Mouse (Mus musculus): ENCODE measurements at regions not wholly inside any gene's neighbourhood (a gene's known extent, or its start where the extent isn't known, plus 50 kb on each side); places are given as distances from the start of the nearest gene placed in this dataset.

GRCm38 (mm10) chr13:101935843-101936242 is 167.8 kb upstream of the Pik3r1 start:
- ATAC-seq (ENCODE audit: low FRiP score, low TSS enrichment), result no peak
- Histone ChIP-seq H3K27me3 (ENCODE audit: control insufficient read depth, insufficient read depth, low read length) (no peaks in the 10 kb centered on the region), H3K4me1 (ENCODE audit: control insufficient read depth, insufficient read depth, low read length) (0 out of 2 replicates have a peak, but pooled peaks cover 3% of the 10 kb centered on the region), H3K9ac (ENCODE audit: low read depth, low read length) (no peak overlapping the region), H3K36me3 (ENCODE audit: control insufficient read depth, insufficient read depth, low read length) (no peaks in the 10 kb centered on the region), H3K9me3 (ENCODE audit: control insufficient read depth, low read length) (peaks cover 3% of the 10 kb centered on the region; the same call in 1 of the 2 replicates), H3K4me3 (ENCODE audit: low read length) (no peak overlapping the region), H3K27ac (ENCODE audit: low read depth, low read length) (no peak overlapping the region), H3K4me2 (replicated peaks; ENCODE audit: low read depth, low read length) (no peak overlapping the region)
- 27% methylated on average over 4 of the region's 4 CpGs for WGBS

DNA sequence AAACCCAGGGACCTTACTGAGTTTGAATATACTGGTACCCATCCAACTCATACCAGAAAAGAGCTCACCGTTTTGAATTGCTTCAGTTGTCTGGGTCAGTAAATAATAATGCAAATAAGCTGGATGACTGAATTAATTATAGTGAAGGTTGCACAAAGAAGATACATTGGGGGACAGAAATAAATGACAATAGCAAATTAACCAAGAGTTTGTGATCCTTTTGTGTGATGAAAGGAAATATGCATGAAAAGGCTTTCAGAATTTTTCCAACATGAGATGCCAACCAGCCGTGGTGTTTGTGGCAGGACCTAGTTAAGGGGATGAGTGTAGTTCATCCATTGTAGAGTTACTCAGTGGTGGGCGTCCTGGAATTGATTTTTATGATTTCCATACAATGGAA is 186.5 kb upstream of the Pik3r1 start:
- H3K9me3 ChIP-seq (ENCODE audit: control insufficient read depth, low read length), result no peaks in the 10 kb centered on the region
- no peak overlapping the region for H3K27ac ChIP-seq (ENCODE audit: low read depth, low read length)
- H3K9ac ChIP-seq (ENCODE audit: low read depth, low read length), result no peak overlapping the region
- H3K4me2 ChIP-seq (replicated peaks; ENCODE audit: low read depth, low read length), result no peak overlapping the region
- no peak overlapping the region for H3K4me3 ChIP-seq (ENCODE audit: low read length)
- no peaks in the 10 kb centered on the region for H3K4me1 ChIP-seq (ENCODE audit: control insufficient read depth, insufficient read depth, low read length)
- WGBS, result 86% methylated on average over 3 of the region's 3 CpGs
- H3K36me3 ChIP-seq (ENCODE audit: control insufficient read depth, insufficient read depth, low read length), result no peaks in the 10 kb centered on the region
- H3K27me3 ChIP-seq (ENCODE audit: control insufficient read depth, insufficient read depth, low read length), result no peaks in the 10 kb centered on the region
- no peak for ATAC-seq (ENCODE audit: low FRiP score, low TSS enrichment)

- H3K4me3 ChIP-seq (ENCODE audit: low read length), result no peak overlapping the region
- H3K4me1 ChIP-seq (ENCODE audit: control insufficient read depth, insufficient read depth, low read length), result no peaks in the 10 kb centered on the region
- no peaks in the 10 kb centered on the region for H3K27me3 ChIP-seq (ENCODE audit: control insufficient read depth, insufficient read depth, low read length)
- WGBS, result 77% methylated on average over 7 of the region's 7 CpGs
- no peak overlapping the region for H3K9ac ChIP-seq (ENCODE audit: low read depth, low read length)
- H3K9me3 ChIP-seq (ENCODE audit: control insufficient read depth, low read length), result peaks cover 5% of the 10 kb centered on the region; the same call in 1 of the 2 replicates
- H3K4me2 ChIP-seq (replicated peaks; ENCODE audit: low read depth, low read length), result no peak overlapping the region
- no peak for ATAC-seq (ENCODE audit: low FRiP score, low TSS enrichment)
- no peaks in the 10 kb centered on the region for H3K36me3 ChIP-seq (ENCODE audit: control insufficient read depth, insufficient read depth, low read length)
- H3K27ac ChIP-seq (ENCODE audit: low read depth, low read length), result no peak overlapping the region
Observed at GRCm38 (mm10) chr13:101955806-101956418, 187.9 kb upstream of the Pik3r1 start.

- 80% methylated on average over 4 of the region's 4 CpGs for WGBS
Observed at GRCm38 (mm10) chr13:101957782-101958181, 189.8 kb upstream of the Pik3r1 start.

GRCm38 (mm10) chr13:101965537-101965936 is 197.5 kb upstream of the Pik3r1 start:
- Histone ChIP-seq H3K36me3 (ENCODE audit: control insufficient read depth, insufficient read depth, low read length) (no peaks in the 10 kb centered on the region), H3K9ac (ENCODE audit: low read depth, low read length) (no peak overlapping the region), H3K4me2 (replicated peaks; ENCODE audit: low read depth, low read length) (no peak overlapping the region), H3K4me1 (ENCODE audit: control insufficient read depth, insufficient read depth, low read length) (peaks cover 2% of the 10 kb centered on the region; the same call in 1 of the 2 replicates), H3K4me3 (ENCODE audit: low read length) (no peak overlapping the region), H3K27ac (ENCODE audit: low read depth, low read length) (no peak overlapping the region), H3K9me3 (ENCODE audit: control insufficient read depth, low read length) (peaks cover 2% of the 10 kb centered on the region; the same call in 1 of the 2 replicates), H3K27me3 (ENCODE audit: control insufficient read depth, insufficient read depth, low read length) (no peaks in the 10 kb centered on the region)
- 87% methylated on average over 7 of the region's 7 CpGs for WGBS
- no peak for ATAC-seq (ENCODE audit: low FRiP score, low TSS enrichment)

More at GRCm38 (mm10) chr13:101957782-101958181, 189.8 kb upstream of the Pik3r1 start:
- Histone ChIP-seq H3K4me3 (ENCODE audit: low read length) (no peak overlapping the region), H3K9me3 (ENCODE audit: control insufficient read depth, low read length) (peaks cover 5% of the 10 kb centered on the region; the same call in 1 of the 2 replicates), H3K4me2 (replicated peaks; ENCODE audit: low read depth, low read length) (no peak overlapping the region), H3K4me1 (ENCODE audit: control insufficient read depth, insufficient read depth, low read length) (no peaks in the 10 kb centered on the region), H3K27me3 (ENCODE audit: control insufficient read depth, insufficient read depth, low read length) (no peaks in the 10 kb centered on the region), H3K9ac (ENCODE audit: low read depth, low read length) (no peak overlapping the region), H3K36me3 (ENCODE audit: control insufficient read depth, insufficient read depth, low read length) (no peaks in the 10 kb centered on the region), H3K27ac (ENCODE audit: low read depth, low read length) (no peak overlapping the region)
- no peak for ATAC-seq (ENCODE audit: low FRiP score, low TSS enrichment)

- WGBS, result 59% methylated on average over 8 of the region's 8 CpGs
- no peaks in the 10 kb centered on the region for H3K9me3 ChIP-seq (ENCODE audit: control insufficient read depth, low read length)
- no peak overlapping the region for H3K27ac ChIP-seq (ENCODE audit: low read depth, low read length)
- no peak overlapping the region for H3K4me2 ChIP-seq (replicated peaks; ENCODE audit: low read depth, low read length)
- no peaks in the 10 kb centered on the region for H3K27me3 ChIP-seq (ENCODE audit: control insufficient read depth, insufficient read depth, low read length)
- peaks cover 2% of the 10 kb centered on the region; the same call in 1 of the 2 replicates for H3K4me1 ChIP-seq (ENCODE audit: control insufficient read depth, insufficient read depth, low read length)
- H3K4me3 ChIP-seq (ENCODE audit: low read length), result no peak overlapping the region
- ATAC-seq (ENCODE audit: low FRiP score, low TSS enrichment), result no peak
- no peaks in the 10 kb centered on the region for H3K36me3 ChIP-seq (ENCODE audit: control insufficient read depth, insufficient read depth, low read length)
- H3K9ac ChIP-seq (ENCODE audit: low read depth, low read length), result no peak overlapping the region
Observed at GRCm38 (mm10) chr13:101966799-101967397, 198.9 kb upstream of the Pik3r1 start.

GRCm38 (mm10) chr13:101967466-101967865 is 199.4 kb upstream of the Pik3r1 start:
- Histone ChIP-seq H3K9ac (ENCODE audit: low read depth, low read length) (no peak overlapping the region), H3K27ac (ENCODE audit: low read depth, low read length) (no peak overlapping the region), H3K4me3 (ENCODE audit: low read length) (no peak overlapping the region), H3K36me3 (ENCODE audit: control insufficient read depth, insufficient read depth, low read length) (no peaks in the 10 kb centered on the region), H3K4me2 (replicated peaks; ENCODE audit: low read depth, low read length) (no peak overlapping the region), H3K9me3 (ENCODE audit: control insufficient read depth, low read length) (no peaks in the 10 kb centered on the region), H3K4me1 (ENCODE audit: control insufficient read depth, insufficient read depth, low read length) (peaks cover 2% of the 10 kb centered on the region; the same call in 1 of the 2 replicates), H3K27me3 (ENCODE audit: control insufficient read depth, insufficient read depth, low read length) (no peaks in the 10 kb centered on the region)
- no peak for ATAC-seq (ENCODE audit: low FRiP score, low TSS enrichment)
- 77% methylated on average over 4 of the region's 4 CpGs for WGBS

DNA sequence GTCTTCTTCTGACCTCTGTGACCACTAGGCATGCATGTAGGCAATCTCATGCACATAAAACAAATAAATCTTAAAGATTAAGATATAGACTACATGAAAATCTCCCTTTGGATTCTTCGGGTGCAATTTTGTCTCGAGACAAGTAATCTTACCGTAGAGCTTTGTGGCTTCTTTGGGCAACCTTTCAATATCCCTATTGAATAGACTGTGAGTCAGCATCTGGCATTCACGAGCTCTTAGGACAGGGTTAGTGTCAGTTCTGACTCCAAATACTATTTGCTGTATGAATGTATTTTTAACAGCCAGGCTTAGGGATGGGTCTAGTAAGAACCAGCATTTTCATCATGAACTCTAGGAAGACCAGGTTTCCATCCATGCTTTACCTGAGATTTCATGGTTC is 208.7 kb upstream of the Pik3r1 start:
- no peak for ATAC-seq (ENCODE audit: low FRiP score, low TSS enrichment)
- Histone ChIP-seq H3K4me2 (replicated peaks; ENCODE audit: low read depth, low read length) (no peak overlapping the region), H3K27ac (ENCODE audit: low read depth, low read length) (no peak overlapping the region), H3K9ac (ENCODE audit: low read depth, low read length) (no peak overlapping the region), H3K4me1 (ENCODE audit: control insufficient read depth, insufficient read depth, low read length) (no peaks in the 10 kb centered on the region), H3K27me3 (ENCODE audit: control insufficient read depth, insufficient read depth, low read length) (no peaks in the 10 kb centered on the region), H3K9me3 (ENCODE audit: control insufficient read depth, low read length) (no peaks in the 10 kb centered on the region), H3K36me3 (ENCODE audit: control insufficient read depth, insufficient read depth, low read length) (no peaks in the 10 kb centered on the region), H3K4me3 (ENCODE audit: low read length) (no peak overlapping the region)
- WGBS, result 92% methylated on average over 4 of the region's 4 CpGs

DNA sequence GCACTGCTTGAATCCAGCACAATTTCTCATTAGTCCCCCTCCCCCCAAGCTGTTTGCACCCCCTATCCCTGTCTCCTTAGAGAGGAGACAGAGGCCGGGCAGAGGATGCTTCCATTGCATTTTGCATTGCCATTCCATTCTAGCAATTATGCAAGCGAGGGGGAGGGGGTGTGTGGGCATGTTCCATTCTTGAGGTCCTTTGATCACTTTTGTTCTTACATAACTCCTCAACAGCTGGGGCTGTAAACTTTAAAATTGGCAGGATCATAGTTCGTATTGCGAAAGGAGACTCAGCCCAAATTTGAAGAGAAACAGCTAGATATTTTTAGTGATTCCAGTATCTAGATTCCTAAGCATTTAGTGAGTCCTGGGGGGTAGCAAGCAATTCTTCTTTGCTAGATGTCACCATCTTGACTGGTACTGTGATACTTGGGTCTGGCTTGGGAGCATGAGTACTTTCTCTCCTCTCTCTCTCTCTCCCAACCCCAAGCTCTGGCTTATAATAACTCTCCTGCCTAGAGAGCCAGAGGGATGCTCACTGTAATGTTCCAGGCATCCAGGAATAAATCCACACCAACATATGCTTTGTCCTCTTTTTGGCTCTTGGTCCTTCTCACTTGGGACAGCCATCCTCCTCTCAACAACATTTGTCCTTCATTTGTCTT is 212.3 kb upstream of the Pik3r1 start:
- Histone ChIP-seq H3K36me3 (ENCODE audit: control insufficient read depth, insufficient read depth, low read length) (no peaks in the 10 kb centered on the region), H3K9ac (ENCODE audit: low read depth, low read length) (no peak overlapping the region), H3K27me3 (ENCODE audit: control insufficient read depth, insufficient read depth, low read length) (no peaks in the 10 kb centered on the region), H3K4me3 (ENCODE audit: low read length) (no peak overlapping the region), H3K9me3 (ENCODE audit: control insufficient read depth, low read length) (no peaks in the 10 kb centered on the region), H3K4me2 (replicated peaks; ENCODE audit: low read depth, low read length) (no peak overlapping the region), H3K27ac (ENCODE audit: low read depth, low read length) (no peak overlapping the region), H3K4me1 (ENCODE audit: control insufficient read depth, insufficient read depth, low read length) (no peaks in the 10 kb centered on the region)
- 69% methylated on average over 4 of the region's 4 CpGs for WGBS
- ATAC-seq (ENCODE audit: low FRiP score, low TSS enrichment), result no peak
